Mouse (Mus musculus): ENCODE measurements around the gene Hspa12b.

The Hspa12b gene

GRCm38 (mm10) chr2:131179246-131179886, 52.3 kb downstream of the Hspa12b start:
- peak; percentile 50 to 77 for DNase-seq (ENCODE audit: low spot score in 2 of 2)

GRCm38 (mm10) chr2:131179990-131180587, 53.0 kb downstream of the Hspa12b start, which contains the start of gene Cenpb:
Cenpb (minus strand) TSS chr2:131180067.
- DNase-seq (ENCODE audit: low spot score in 2 of 2), result peak; percentile 80 to 84

GRCm38 (mm10) chr2:131186343-131186742, 59.3 kb downstream of the Hspa12b start:
- DNase-seq (ENCODE audit: low spot score in 2 of 2), result no peak

- DNase-seq (ENCODE audit: low spot score in 2 of 2), result peak; percentile 76 to 81
Observed at GRCm38 (mm10) chr2:131186771-131187601, 59.9 kb downstream of the Hspa12b start, which contains the start of the genes Cdc25b and Spef1. Cdc25b (plus strand) TSS chr2:131186949. Spef1 (minus strand) TSS chr2:131187282.

- DNase-seq (ENCODE audit: low spot score in 2 of 2), result no peak
Observed at GRCm38 (mm10) chr2:131187602-131187922, 60.5 kb downstream of the Hspa12b start.

GRCm38 (mm10) chr2:131188311-131188710, 61.2 kb downstream of the Hspa12b start:
- DNase-seq (ENCODE audit: low spot score in 2 of 2), result no peak

- DNase-seq (ENCODE audit: low spot score in 2 of 2), result no peak
Observed at GRCm38 (mm10) chr2:131189521-131190309, 62.6 kb downstream of the Hspa12b start.

GRCm38 (mm10) chr2:131190344-131191004, 63.4 kb downstream of the Hspa12b start:
- no peak for DNase-seq (ENCODE audit: low spot score in 2 of 2)

- DNase-seq (ENCODE audit: low spot score in 2 of 2), result no peak
Observed at GRCm38 (mm10) chr2:131191005-131191390, 63.9 kb downstream of the Hspa12b start.

Measured in frontal cortex, postnatal 36 days (tissue).